Mouse (Mus musculus) limb, embryonic 10.5 days (tissue): ENCODE measurements at regions not wholly inside any gene's neighbourhood (a gene's known extent, or its start where the extent isn't known, plus 50 kb on each side); places are given as distances from the start of the nearest gene placed in this dataset.
A peak's percentile ranks its signal among the peaks of the same experiment; 100 is the strongest.

ENCODE experiments used
- DNase-seq: peaks from one replicate; pipeline ENCODE4 v3.0.0-alpha.2; 2017; ENCODE audit warnings: low spot score
- H3K27ac ChIP-seq: fragments of 300-500 bp; sonication (generic); 2 replicates; pipeline ENCODE4 v1.5.1; 2016; ENCODE audit warnings: mild to moderate bottlenecking
- H3K27me3 ChIP-seq: fragments of 300-500 bp; sonication (generic); 2 replicates; pipeline ENCODE4 v1.6.1; 2016; ENCODE audit warnings: low read depth, mild to moderate bottlenecking; ENCODE audit not compliant: poor library complexity, severe bottlenecking
- H3K36me3 ChIP-seq: fragments of 300-500 bp; sonication (generic); 2 replicates; pipeline ENCODE4 v1.6.1; 2016; ENCODE audit warnings: mild to moderate bottlenecking, moderate library complexity
- H3K4me1 ChIP-seq: fragments of 300-500 bp; sonication (generic); 2 replicates; pipeline ENCODE4 v1.6.1; 2016
- H3K4me3 ChIP-seq: fragments of 300-500 bp; sonication (generic); 2 replicates; pipeline ENCODE4 v1.5.1; 2016; ENCODE audit warnings: mild to moderate bottlenecking, moderate library complexity
- H3K9me3 ChIP-seq: fragments of 300-500 bp; sonication (generic); replicated peaks from 2 replicates; pipeline ENCODE4 v1.6.1; 2016; ENCODE audit warnings: mild to moderate bottlenecking
- WGBS: fragments of 180-500 bp; shearing (Covaris S2); methylation state at CpG from one replicate; pipeline ENCODE4 v1.1.7; 2016; 5-methylcytosine and 5-hydroxymethylcytosine counted together

DNA sequence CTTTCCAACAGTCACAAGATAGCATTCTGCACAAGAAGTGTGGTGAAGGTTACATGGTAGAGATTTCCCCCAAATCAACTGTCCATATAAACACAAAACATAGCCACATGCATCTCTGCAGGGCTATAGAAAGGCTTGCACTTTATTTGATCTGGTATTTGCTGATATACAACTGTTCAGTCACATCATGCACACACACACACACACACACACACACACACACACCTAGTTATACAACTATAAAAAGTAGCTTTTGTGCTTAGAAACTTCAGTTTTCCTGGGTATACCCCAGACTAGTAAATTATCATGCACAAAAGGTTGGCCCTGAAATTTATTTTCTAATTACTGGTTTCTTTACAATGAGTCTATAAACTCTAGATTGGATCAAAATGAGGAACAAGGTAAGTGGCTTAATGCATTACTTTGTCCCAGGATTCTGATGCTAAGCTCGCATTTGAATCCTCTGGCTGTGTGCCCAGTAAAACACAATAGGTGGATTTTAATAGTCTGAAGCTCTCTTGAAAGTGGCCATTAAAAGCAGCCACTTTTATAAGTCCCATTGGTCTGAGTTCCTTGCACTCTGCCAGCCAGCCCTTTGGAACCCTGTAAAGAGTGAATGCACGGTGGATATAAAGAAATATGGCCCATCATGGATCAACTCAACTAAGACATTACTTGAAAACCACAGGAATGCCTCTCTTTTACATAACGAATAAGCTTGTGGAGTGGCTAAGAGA, 166.2 kb upstream of the Adamts5 start:
- DNase-seq: peak; percentile 29
- Histone ChIP-seq H3K4me1 (no peaks in the 10 kb centered on the region; the same call in 1 of the 2 replicates), H3K36me3 (no peaks in the 10 kb centered on the region), H3K27me3 (no peaks in the 10 kb centered on the region), H3K27ac (no peak overlapping the region), H3K9me3 (no peaks in the 10 kb centered on the region), H3K4me3 (no peak overlapping the region)
- 62% methylated on average over 3 of the region's 3 CpGs for WGBS

DNA sequence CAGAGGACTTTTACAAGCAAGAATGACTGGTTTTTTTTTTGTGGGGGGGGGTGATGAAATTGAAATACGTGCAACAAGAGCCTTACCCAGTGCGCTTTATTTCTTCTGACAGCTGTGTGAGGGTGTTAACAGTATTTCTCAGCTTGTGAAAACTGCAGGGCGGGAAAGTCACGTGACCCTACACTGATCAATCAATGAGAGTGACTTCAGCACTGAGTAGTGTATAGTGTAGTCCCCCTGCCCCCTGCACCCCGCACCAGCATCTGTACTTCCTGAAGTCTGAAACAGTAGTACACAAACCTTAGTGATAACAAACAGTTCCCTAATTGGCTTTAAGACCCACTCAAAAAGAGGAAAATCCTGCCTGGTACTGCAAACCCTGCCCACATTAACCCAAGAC, 158.5 kb upstream of the Adamts5 start:
- Histone ChIP-seq H3K36me3 (no peaks in the 10 kb centered on the region), H3K4me3 (no peak overlapping the region), H3K9me3 (no peaks in the 10 kb centered on the region), H3K27me3 (no peaks in the 10 kb centered on the region), H3K4me1 (no peaks in the 10 kb centered on the region), H3K27ac (no peak overlapping the region)
- DNase-seq: peak; percentile 29
- 55% methylated on average over 5 of the region's 5 CpGs for WGBS

DNA sequence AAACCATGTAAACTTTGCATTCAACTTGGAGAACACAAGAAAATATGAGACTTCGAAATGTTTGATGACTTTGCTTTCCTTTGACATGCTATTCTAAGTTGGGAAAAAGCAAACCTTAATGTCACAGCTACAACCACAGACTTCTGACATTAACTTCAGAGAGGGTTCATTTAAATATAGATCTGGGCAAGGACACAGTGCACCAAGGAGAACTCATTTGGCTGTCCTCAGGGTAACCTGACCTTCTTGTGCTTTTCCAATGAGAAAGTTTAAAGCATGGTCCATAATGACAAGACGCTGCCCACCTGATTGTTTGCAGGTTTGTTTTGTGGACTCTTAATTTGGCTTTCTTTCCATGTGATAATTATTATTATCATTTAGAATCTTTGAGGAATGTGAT, 143.1 kb upstream of the Adamts5 start:
- WGBS: 83% methylated on average over 2 of the region's 2 CpGs
- H3K9me3 ChIP-seq: no peaks in the 10 kb centered on the region
- no peaks in the 10 kb centered on the region for H3K36me3 ChIP-seq
- no peak overlapping the region for H3K4me3 ChIP-seq
- H3K4me1 ChIP-seq: no peaks in the 10 kb centered on the region
- no peak for DNase-seq
- H3K27ac ChIP-seq: no peak overlapping the region
- no peaks in the 10 kb centered on the region for H3K27me3 ChIP-seq

DNA sequence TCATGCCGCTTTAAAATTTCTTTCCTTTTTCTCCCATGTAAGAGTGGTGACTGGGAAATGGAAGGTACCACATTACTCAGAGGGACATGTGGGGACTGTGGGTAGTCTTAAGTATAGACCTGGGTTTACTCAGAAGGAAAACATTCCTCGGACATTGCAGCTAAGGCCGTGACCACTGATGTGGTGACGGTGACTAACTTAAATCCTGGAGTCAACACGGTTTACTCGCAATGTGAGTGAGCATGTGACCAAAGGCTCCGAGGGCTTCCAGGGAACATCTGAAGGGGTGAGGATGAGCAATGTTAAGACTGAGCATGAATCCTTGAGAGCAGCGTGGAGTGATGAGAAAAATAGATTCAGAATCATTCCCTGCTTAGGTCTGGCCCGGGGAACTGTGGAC, 133.1 kb upstream of the Adamts5 start:
- Histone ChIP-seq H3K4me3 (no peak overlapping the region), H3K9me3 (no peaks in the 10 kb centered on the region), H3K27me3 (no peaks in the 10 kb centered on the region), H3K36me3 (no peaks in the 10 kb centered on the region), H3K4me1 (no peaks in the 10 kb centered on the region), H3K27ac (no peak overlapping the region)
- no peak for DNase-seq
- WGBS: 93% methylated on average over 9 of the region's 9 CpGs

DNA sequence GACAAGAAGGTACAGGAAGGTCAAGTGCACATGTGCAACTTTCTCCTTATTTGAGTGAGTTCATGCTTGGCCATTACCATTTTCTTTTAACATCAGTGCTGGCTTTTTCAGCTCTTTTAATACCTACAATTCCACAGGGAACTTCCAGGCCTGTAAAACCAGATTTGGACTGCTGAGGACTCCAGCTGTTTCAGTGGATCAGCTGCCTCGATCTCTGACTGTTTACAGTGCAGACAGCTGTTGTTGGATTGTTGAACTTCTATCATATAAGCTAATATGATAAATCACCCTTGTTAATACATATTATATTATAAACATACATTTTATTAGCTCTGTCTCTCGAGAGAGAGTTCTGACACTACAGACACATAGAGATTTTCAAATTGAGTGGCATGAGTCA, 126.1 kb upstream of the Adamts5 start:
- Histone ChIP-seq H3K4me1 (no peaks in the 10 kb centered on the region), H3K36me3 (no peaks in the 10 kb centered on the region), H3K27ac (no peak overlapping the region), H3K4me3 (no peak overlapping the region), H3K9me3 (no peaks in the 10 kb centered on the region), H3K27me3 (no peaks in the 10 kb centered on the region)
- 75% methylated on average over 2 of the region's 2 CpGs for WGBS
- DNase-seq: no peak

DNA sequence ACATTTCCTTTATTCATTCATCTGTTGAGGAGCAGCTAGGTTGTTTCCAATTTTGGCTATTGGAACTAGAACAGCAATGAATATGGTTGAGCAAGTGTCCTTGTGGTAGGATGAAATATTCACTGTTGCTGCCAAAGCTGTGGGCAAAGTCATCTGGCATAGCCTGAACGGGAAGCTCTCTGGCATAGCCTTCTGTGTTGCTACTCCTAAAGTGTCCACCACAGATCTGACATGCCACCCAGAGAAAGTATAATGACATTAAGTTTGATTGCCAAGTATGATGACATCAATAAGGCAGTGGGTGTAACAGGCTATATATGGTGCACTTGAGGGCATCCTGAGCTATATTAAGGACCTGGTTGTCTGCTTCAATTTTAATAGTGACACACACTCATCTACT, 113.7 kb upstream of the Adamts5 start:
- Histone ChIP-seq H3K4me1 (no peaks in the 10 kb centered on the region), H3K9me3 (no peaks in the 10 kb centered on the region), H3K27ac (no peak overlapping the region), H3K36me3 (no peaks in the 10 kb centered on the region), H3K27me3 (no peaks in the 10 kb centered on the region), H3K4me3 (no peak overlapping the region)
- DNase-seq: no peak
- WGBS: 87% methylated on average over 1 of the region's 1 CpGs

DNA sequence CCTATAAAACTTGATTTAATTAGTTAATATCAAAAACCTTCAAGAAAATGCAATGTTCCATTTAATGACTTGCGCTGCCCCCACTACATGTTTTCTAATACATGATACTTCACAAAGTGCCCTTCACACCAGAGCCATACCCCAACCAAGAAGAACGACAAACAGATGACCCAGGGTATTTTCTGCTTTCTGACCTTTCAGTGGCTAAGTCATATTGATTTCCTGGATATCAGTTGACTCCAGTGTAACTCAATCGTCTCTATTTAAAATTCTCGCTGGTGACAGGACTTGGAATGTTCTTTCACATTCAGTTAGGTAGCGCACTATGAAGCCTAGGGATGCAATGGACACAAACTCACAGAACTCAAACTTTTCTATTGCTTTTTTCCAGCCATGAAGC, 109.4 kb upstream of the Adamts5 start:
- no peak for DNase-seq
- Histone ChIP-seq H3K9me3 (no peaks in the 10 kb centered on the region), H3K4me3 (no peak overlapping the region)

DNA sequence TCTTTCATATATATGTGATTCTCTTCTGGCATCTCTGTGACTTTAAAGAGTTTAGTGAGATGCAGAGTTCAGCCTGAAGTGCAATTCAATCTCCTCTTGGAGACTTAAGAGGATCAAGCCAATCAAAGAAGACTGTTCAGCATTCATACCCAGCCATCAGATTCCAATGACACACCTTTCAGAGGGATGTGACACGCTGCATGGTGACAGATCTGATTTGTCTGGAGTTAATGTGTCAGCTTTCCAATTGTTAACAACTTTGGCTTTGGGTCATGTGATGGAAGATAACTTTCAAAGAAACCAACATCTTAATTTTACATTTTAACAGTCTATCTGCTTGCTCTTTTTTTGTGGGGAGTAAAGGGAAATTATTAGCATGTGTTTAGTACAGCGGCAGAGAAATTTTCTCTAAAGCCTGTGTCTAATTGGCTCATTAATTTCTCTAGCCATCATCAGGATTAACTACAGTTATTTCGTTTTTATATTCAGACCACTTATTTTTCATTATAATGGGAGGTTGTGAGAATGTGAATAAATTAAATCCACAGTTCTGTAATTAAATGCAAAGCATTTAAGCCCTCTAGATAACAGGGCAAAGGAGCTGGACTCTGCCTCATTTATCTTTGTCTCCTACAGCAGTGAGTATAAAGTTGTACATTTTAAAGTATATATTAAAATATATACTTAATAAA, 108.2 kb upstream of the Adamts5 start:
- no peak for DNase-seq
- Histone ChIP-seq H3K4me3 (no peak overlapping the region), H3K27me3 (no peaks in the 10 kb centered on the region), H3K9me3 (no peaks in the 10 kb centered on the region), H3K36me3 (no peaks in the 10 kb centered on the region), H3K27ac (no peak overlapping the region), H3K4me1 (0 out of 2 replicates have a peak, but pooled peaks cover 3% of the 10 kb centered on the region)
- 61% methylated on average over 3 of the region's 3 CpGs for WGBS

More for the DNA sequence above, 109.4 kb upstream of the Adamts5 start:
- Histone ChIP-seq H3K27me3 (no peaks in the 10 kb centered on the region), H3K36me3 (no peaks in the 10 kb centered on the region), H3K27ac (no peak overlapping the region), H3K4me1 (0 out of 2 replicates have a peak, but pooled peaks cover 3% of the 10 kb centered on the region)
- WGBS: 87% methylated on average over 5 of the region's 5 CpGs

DNA sequence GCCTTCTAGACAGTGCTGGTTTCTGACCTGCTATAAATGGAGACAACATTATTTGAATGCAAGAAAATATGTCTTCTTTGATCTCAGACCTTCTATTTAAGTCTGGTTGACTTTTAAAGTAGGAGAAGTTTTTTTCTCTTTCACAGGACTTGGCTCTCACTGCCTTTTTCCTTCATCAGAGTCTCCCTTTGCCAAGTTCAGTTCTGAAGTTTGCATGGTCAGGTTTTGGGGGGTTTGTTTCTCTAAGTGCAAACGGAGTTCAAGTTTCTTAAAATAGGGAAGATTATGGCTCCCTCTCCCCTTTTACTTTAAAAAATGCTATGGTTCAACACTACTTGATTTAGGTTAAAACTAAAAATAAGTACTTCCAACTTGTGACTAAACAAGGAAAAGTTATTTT, 106.2 kb upstream of the Adamts5 start:
- Histone ChIP-seq H3K27me3 (no peaks in the 10 kb centered on the region), H3K4me3 (no peak overlapping the region), H3K9me3 (no peaks in the 10 kb centered on the region), H3K4me1 (0 out of 2 replicates have a peak, but pooled peaks cover 3% of the 10 kb centered on the region), H3K27ac (no peak overlapping the region), H3K36me3 (no peaks in the 10 kb centered on the region)
- WGBS: 96% methylated on average over 1 of the region's 1 CpGs
- no peak for DNase-seq

DNA sequence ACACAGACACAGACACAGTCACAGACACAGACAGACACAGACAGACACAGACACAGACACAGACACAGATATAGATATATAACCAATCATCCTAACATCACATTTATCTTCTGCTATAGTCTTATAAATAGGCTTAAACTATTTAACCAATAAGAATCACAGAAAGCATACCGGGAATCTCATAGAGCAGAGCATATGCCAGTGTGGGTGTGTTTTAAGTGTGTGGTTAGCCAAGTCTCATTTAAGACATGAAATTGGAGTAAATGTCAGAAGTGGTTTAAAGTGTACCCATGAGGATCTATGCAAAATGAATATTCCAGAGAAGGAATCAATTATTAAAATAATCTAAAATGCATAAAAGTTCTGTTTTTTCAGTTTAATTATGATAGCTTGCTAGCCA, 99.2 kb upstream of the Adamts5 start:
- no peaks in the 10 kb centered on the region for H3K9me3 ChIP-seq
- H3K4me3 ChIP-seq: no peak overlapping the region
- no peaks in the 10 kb centered on the region for H3K27me3 ChIP-seq
- H3K4me1 ChIP-seq: no peaks in the 10 kb centered on the region
- H3K36me3 ChIP-seq: no peaks in the 10 kb centered on the region
- DNase-seq: no peak
- 98% methylated on average over 1 of the region's 1 CpGs for whole genome bisulfite sequencing
- H3K27ac ChIP-seq: no peak overlapping the region

DNA sequence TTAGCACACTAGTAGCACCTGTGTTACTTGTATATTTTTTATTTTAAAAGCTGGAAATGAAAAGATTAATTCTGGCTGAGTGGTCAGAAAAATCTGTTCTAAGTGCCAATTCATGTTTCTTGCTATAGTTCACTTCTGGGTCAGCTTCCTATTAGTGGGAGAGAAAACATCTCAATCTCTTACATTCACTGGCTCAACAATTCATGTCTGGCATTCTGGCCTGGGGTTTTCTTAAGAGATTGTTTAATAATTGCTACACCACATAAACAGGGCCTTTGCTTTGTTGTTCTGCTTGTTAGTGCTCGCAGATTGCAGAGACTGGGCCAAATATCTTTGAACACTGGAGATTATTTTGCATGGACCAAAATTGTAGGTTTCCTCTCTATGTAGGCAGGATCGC, 84.2 kb upstream of the Adamts5 start:
- 89% methylated on average over 2 of the region's 2 CpGs for WGBS
- Histone ChIP-seq H3K9me3 (no peaks in the 10 kb centered on the region), H3K4me3 (no peak overlapping the region), H3K4me1 (no peaks in the 10 kb centered on the region), H3K27me3 (no peaks in the 10 kb centered on the region), H3K36me3 (no peaks in the 10 kb centered on the region), H3K27ac (no peak overlapping the region)
- DNase-seq: no peak

DNA sequence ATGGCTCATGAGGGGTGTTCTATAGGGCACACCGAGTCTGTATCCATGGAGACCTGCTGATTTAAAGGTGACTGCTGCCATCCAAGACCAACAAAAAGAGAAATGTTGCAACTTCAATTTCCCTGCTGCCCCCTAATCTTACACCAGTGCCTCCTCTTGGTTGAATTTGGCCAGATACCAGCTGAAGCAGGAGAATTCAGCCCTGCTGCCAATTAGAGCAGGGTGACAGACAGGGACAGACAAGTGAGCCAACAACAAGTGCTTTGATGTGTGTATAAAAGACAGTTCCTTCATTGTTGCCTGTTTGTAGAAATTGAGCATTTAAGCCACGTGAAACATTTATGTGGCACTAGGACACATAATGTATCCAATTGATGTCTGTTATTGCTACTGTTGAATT, 75.5 kb upstream of the Adamts5 start:
- 77% methylated on average over 2 of the region's 2 CpGs for WGBS
- H3K27me3 ChIP-seq: no peaks in the 10 kb centered on the region
- no peak overlapping the region for H3K4me3 ChIP-seq
- DNase-seq: no peak
- H3K27ac ChIP-seq: no peak overlapping the region
- H3K4me1 ChIP-seq: peaks cover 10% of the 10 kb centered on the region
- H3K36me3 ChIP-seq: no peaks in the 10 kb centered on the region
- H3K9me3 ChIP-seq: no peaks in the 10 kb centered on the region

DNA sequence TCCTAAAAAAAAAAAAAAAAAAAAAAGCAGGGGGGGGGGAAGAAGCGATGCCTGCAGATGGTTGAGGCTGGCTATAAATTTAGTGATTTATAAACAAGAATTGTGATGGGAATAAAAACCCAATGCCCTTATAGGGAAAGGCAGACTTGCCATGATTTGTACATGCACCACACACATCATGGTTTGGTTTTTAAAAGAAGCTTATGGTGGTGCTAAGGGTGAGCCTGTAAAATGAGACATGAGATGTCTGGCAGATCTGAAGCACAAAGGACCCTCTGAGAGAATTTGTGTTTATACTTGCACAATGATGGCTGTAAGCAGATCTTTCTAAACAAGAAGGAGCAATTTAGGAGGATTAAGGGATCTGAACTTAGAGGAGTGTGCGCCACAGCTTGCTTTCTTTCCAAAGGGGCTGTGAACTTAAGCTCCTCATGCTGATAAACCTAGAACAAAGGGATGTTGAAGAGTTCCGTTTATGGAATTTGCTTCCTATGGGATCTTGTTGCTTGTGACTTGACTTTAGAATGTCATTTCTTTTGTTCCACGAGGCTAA, 65.3 kb upstream of the Adamts5 start:
- H3K27me3 ChIP-seq: no peaks in the 10 kb centered on the region
- H3K27ac ChIP-seq: 0 out of 2 replicates have a peak overlapping the region, but pooled peaks have one; percentile 10
- H3K36me3 ChIP-seq: no peaks in the 10 kb centered on the region
- no peaks in the 10 kb centered on the region for H3K9me3 ChIP-seq
- H3K4me3 ChIP-seq: no peak overlapping the region
- peaks cover 6% of the 10 kb centered on the region; the same call in 1 of the 2 replicates for H3K4me1 ChIP-seq
- 63% methylated on average over 4 of the region's 4 CpGs for WGBS
- DNase-seq: no peak
